ENCODE assay signal across 20 mouse cellular contexts in genomic region chr9:86795236-86795635, GRCm38 (mm10). TPM values are rescaled to one million over a fixed set of nuclear protein-coding genes. Genes with fewer than 3 reads are reported as not detected.
"Had no signal": no experiment of that assay in that cellular context is flagged by ENCODE, and none has a peak within 500 bp of the region (broad histone marks: within the 10 kb centered on the region; RNA-seq: fewer than 3 reads in every experiment).

No protein-coding gene starts in this region.

- H3K36me3 ChIP-seq: kidney, embryonic 15.5 days; limb, embryonic 15.5 days; midbrain, embryonic 10.5 days; stomach, embryonic 15.5 days had no signal

- H3K27ac ChIP-seq: kidney, embryonic 15.5 days; limb, embryonic 15.5 days; liver, embryonic 14.5 days; macrophage; midbrain, embryonic 10.5 days; stomach, embryonic 15.5 days had no signal

- H3K4me1 ChIP-seq: limb, embryonic 15.5 days; midbrain, embryonic 10.5 days; stomach, embryonic 15.5 days had no signal

- H3K27me3 ChIP-seq: kidney, embryonic 15.5 days; limb, embryonic 15.5 days had no signal

- H3K4me3 ChIP-seq: kidney, embryonic 15.5 days; limb, embryonic 15.5 days; midbrain, embryonic 10.5 days; stomach, embryonic 15.5 days had no signal

- ATAC-seq: liver, postnatal 0 days; lung, postnatal 0 days had no signal

- H3K9ac ChIP-seq: kidney, embryonic 15.5 days; limb, embryonic 15.5 days; liver, embryonic 14.5 days; liver, postnatal 0 days; lung, embryonic 14.5 days; stomach, embryonic 15.5 days had no signal

- DNase-seq: kidney, adult 11 months; kidney, adult 8-10 months; kidney, postnatal 10 days; kidney, postnatal 36 days; layer of hippocampus, postnatal 36 days; liver, postnatal 0 days; lung, embryonic 14.5 days; midbrain, embryonic 14.5 days; right cerebral cortex, adult 18-20 months; right cerebral cortex, postnatal 14 days; right cerebral cortex, postnatal 4 days; thymus, postnatal 25 days had no signal

- H3K4me2 ChIP-seq: kidney, embryonic 15.5 days; limb, embryonic 15.5 days; liver, embryonic 11.5 days; lung, embryonic 14.5 days; stomach, embryonic 15.5 days had no signal

- H3K9me3 ChIP-seq: kidney, embryonic 15.5 days; limb, embryonic 15.5 days; midbrain, embryonic 10.5 days; stomach, embryonic 15.5 days had no signal

RNA-seq across cellular contexts. Expression of gene Prss35, which starts 51.8 kb away (rescaled TPM):
- polyA plus RNA-seq: macrophage had no signal
